Mouse (Mus musculus) megakaryocyte-erythroid progenitor cell, adult 5-6 weeks (primary cell): ENCODE measurements at regions not wholly inside any gene's neighbourhood (a gene's known extent, or its start where the extent isn't known, plus 50 kb on each side); places are given as distances from the start of the nearest gene placed in this dataset.

Source experiments
- ATAC-seq: replicated peaks from 2 replicates; pipeline ENCODE4 v1.8.0; 2016; ENCODE audit warnings: mild to moderate bottlenecking, inconsistent platforms; ENCODE audit not compliant: severe bottlenecking, poor library complexity, low FRiP score, low TSS enrichment

DNA sequence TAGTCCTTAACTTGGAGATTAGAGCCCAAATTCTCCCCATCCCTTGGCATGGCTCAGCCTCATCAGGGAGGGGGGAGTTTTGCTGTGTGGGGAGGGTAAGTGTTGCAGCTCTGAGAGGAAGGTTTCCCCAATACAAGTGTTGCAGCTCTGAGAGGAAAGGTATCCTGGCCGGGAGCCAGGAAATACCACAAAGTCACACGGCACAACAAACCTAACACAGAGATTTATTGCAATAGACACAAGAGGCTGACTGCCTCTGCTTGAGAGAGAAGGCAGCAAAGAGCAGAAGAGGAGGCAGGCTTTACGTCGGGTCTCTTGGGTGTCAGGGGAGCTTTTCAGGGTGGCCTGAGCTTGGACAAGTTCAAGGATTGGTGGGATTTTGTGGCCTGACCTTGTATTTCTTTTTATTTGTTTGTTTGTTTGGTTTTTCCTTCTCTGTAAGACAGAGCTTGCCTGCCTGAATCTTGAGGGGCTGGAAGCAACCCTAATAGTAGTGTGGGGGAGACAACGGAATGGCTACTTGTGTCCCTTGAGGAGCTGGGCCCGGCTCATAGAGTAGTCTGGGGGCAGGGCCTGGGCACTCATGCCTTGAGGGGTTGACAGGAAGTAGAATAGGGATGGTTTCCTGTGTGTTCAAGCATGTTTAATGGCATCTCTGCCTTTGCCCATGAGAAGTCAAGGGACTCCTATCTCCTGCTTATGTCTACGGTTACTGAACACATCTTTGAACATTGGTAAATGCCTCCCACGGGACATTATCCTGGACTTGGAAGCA, 302.3 kb downstream of the 4933412E24Rik start:
- ATAC-seq, result no peak

DNA sequence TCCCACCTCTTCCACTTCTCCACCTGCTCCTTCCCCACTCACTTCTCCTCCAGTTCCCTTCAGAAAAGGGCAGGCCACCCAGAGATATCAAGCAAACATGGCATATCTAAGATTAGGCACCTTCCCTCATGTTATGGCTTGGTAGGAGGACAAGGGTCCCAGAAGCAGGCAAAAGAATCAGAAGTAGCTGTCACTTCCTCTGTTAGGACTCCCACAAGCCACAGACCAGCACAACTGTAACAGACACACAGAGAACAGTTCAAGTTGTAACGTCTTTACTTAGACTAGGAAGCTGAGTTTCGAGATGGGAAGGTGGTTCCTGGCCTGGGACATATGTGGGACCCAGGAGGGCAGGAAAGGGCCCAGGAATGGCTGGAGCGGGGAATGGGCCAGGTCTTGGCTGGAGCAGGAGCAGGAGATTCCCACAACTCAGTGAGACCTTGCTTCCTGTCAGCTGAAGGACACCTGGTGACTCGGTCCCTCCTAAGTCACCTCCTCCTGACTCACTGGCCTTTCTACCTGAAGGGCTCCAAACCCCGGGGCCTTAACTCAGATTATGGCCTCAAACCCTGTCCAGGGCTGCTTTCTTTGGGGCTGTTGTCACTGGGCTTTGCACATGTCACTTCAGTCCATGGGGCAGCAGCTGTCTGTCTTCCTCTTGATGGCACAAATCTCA, 304.2 kb downstream of the 4933412E24Rik start:
- no peak for ATAC-seq

DNA sequence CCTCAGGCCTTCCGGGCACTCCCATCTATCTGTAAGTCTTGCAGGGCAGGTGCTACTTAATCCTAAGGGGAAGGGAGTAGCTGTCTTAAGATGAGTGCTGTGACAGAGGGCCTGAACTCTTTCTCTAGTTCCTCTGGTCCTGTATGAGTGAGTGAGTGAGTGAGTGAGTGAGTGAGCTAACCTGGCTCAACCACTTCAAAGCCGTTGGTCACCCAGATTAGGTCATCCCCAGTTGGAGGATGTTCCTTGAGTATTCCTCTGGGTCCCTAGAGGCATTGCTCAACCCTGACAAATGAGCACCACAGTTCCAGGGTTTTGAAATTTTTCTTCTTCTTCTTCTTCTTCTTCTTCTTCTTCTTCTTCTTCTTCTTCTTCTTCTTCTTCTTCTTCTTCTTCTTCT, 306.5 kb downstream of the 4933412E24Rik start:
- no peak for ATAC-seq

- ATAC-seq, result no peak
Observed at GRCm38 (mm10) chr15:59708402-59708801, 308.0 kb downstream of the 4933412E24Rik start.

GRCm38 (mm10) chr15:59707081-59707480, 309.3 kb downstream of the 4933412E24Rik start:
- ATAC-seq, result no peak
